Mouse (Mus musculus) right cerebral cortex, adult 18-20 months (tissue): ENCODE data around the gene Psmc5.
A peak's percentile ranks its signal among the peaks of the same experiment; 100 is the strongest.

Experiments
- DNase-seq: peaks from one replicate; pipeline ENCODE4 v3.0.0; 2022; ENCODE audit warnings: mixed read lengths

The Psmc5 gene

DNA sequence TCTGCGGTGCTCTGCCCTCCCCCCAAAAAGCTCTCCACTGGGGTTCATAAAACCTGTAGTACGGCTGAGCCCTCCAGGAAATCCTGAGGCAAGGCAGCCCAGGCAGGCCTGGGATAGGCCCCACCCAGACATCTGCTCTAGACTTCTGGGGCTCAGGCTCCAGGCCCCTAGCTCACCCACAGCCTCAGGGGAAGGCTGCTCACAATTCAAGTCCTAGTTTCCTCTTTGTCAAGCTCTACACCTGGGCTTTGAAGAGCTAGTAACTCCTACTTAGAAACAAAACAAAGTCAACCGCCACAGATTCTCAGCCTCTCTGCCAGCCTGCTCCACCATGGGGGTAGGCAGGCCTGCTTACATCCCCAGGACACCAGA lies 13.1 kb downstream of the Psmc5 start:
- DNase-seq = no peak

DNA sequence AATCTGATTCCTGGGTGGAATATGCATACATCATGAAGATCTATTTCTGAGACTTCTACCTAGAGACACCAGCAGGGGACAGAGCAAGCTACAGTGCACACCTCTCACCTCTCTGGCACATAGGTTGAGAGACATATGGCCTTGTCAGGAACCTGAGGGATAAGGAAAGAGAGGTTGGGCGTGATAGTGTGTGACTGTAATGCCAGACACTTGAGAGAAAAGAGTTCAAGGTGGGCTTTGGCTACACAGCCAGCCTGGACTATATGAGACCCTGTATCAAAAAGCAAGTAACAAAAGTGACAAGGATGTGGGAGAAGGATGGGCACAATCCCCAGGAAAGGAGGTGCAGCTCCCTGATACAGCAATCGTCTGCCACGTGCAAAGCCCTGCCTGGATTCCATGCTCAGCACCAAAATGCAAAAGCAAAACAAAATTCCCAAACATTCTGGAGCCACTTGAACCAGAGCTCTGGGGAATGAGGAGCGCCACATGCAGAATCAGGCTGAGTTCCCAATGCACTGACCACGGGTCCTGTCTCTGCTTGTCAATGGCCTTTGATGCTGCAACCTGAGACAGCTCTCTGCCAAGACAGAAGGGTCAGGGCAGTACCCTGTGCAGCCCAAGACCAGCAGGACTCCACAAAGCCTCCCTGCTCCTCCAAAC lies 15.3 kb downstream of the Psmc5 start:
- no peak for DNase-seq

- no peak for DNase-seq
Observed at GRCm38 (mm10) chr11:106271794-106272643, 16.1 kb downstream of the Psmc5 start.

GRCm38 (mm10) chr11:106272644-106273310 lies 16.8 kb downstream of the Psmc5 start, which contains the start of gene Smarcd2:
Gene Smarcd2 (minus strand): TSS chr11:106272972.
- peak; percentile 100 for DNase-seq

DNA sequence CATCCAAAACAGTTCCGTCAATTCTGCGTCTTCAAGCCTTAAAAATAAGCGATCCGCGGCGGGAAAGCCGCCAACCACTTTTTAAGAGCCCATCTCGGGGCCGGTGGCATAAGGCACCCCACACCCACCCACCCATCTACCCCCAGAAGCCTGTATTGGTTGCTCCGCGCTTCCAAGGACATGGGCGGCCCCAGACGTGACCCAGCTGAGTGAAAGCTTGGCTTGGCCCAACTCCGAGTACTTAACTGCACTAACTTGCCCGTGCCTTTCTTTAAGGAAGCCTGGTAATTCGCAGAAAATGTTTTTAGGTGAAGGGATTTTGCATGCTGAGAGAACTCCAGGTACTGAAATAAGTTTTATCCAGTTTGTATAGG lies 17.3 kb downstream of the Psmc5 start:
- no peak for DNase-seq

DNA sequence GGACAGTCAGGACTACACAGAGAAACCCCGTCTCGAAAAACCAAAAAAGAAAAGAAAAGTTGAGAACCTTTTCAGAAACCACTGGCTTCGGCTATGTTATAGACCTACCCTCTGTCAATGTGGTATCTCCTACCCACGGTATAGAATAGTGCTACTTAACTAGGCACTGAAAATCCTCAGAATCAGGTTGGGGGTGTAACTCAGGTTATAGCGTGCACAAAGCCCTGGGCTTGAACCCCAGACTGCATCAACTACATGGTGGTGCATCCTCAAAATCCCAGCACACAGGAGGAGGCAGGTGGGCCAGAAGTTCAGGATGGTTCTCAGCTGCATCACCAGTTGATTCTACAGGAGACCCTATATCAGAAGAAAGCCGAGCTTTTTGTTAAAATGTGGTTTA lies 17.9 kb downstream of the Psmc5 start:
- no peak for DNase-seq

- DNase-seq = no peak
Observed at GRCm38 (mm10) chr11:106274374-106274773, 18.4 kb downstream of the Psmc5 start.

GRCm38 (mm10) chr11:106274971-106275411 lies 19.0 kb downstream of the Psmc5 start:
- no peak for DNase-seq

DNA sequence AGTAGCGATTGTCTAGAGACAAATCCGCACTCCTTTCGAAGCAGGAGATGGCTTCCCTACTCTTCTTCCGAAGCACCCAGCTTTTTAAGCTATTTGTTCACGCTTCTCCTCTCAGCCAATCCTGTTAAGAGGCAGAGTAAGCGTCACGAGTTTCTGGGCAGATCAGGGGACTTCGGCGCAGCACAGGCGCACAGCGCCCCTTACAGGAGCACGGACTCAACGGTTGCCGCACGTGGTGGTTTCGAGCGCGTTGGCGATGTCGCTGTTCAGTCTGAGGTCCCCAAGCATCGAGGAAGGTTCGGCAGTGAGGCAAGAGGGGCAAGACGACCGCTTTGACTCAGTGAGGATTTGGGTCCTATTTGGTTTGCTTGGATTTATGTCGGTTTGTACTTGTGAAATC lies 20.5 kb downstream of the Psmc5 start, which contains the start of gene Tcam1:
TSS of gene Tcam1 (plus strand) at position 219 of the 400 bp plus-strand sequence.
- peak; percentile 92 for DNase-seq

DNA sequence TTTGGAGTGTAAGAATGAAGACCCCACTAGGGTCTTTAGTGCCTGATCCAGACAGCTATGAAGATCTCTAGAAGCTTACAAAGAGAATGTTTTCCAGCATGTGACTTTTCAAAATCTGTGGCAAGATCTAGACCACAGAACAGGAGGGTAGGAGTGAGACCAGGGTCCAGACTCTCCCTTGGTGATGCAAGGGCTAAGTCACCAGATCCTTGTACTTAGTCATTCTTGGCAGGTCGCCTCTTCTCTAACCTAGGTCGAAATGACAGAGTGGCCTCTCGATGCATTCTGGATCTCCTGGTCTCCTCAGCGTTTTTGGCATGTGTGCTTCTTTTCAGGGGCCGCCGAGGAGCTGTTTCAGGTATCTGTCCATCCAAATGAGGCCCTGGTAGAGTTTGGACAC lies 26.5 kb downstream of the Psmc5 start:
- DNase-seq = no peak

GRCm38 (mm10) chr11:106283371-106283770 lies 27.4 kb downstream of the Psmc5 start:
- DNase-seq = no peak

DNA sequence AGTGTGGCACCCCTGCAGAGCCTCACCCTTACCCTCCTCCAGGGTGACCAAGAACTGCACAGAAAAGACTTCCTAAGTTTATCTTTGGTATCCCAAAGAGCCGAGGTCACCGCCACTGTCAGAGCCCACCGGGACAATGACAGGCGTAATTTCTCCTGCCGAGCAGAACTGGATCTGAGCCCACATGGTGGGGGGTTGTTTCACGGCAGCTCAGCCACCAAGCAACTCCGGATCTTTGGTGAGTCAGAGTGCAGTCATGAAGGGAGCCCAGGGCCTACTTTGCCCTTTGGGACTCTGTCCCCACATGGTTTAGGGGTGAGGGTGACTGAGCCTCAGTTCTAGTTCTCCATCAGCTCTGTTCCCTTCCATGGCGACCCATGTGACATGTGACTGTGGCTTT lies 28.2 kb downstream of the Psmc5 start:
- DNase-seq = no peak

GRCm38 (mm10) chr11:106286206-106286605 lies 30.3 kb downstream of the Psmc5 start:
- DNase-seq = no peak

- no peak for DNase-seq
Observed at GRCm38 (mm10) chr11:106286987-106287386, 31.0 kb downstream of the Psmc5 start.

- DNase-seq = no peak
Observed at GRCm38 (mm10) chr11:106289369-106289768, 33.4 kb downstream of the Psmc5 start.

GRCm38 (mm10) chr11:106290376-106290775 lies 34.4 kb downstream of the Psmc5 start:
- no peak for DNase-seq

GRCm38 (mm10) chr11:106291861-106292260 lies 35.9 kb downstream of the Psmc5 start:
- no peak for DNase-seq

DNA sequence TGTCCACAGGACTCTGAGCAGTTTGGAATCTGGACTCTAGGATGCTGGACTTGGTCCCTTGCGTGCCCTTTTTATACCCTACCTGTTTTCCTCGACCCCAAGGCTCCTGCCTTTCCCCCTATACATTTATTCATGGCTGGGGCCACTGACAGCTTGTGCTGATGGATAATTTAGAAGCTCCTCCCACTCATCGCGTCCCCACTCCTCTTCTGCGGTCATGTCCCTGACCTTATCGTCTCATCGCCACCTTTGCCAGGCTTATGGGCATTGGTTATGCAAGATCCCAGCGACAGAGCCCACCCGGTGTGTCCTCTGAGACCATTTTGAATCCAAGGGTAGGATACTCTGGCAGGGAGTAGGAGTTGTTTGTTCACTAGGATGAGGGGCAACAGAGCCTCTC lies 45.8 kb downstream of the Psmc5 start, which contains the start of gene Gh:
TSS of gene Gh (minus strand) at position 101 of the 400 bp plus-strand sequence.
- no peak for DNase-seq

GRCm38 (mm10) chr11:106302634-106303033 lies 46.7 kb downstream of the Psmc5 start:
- peak; percentile 12 for DNase-seq

DNA sequence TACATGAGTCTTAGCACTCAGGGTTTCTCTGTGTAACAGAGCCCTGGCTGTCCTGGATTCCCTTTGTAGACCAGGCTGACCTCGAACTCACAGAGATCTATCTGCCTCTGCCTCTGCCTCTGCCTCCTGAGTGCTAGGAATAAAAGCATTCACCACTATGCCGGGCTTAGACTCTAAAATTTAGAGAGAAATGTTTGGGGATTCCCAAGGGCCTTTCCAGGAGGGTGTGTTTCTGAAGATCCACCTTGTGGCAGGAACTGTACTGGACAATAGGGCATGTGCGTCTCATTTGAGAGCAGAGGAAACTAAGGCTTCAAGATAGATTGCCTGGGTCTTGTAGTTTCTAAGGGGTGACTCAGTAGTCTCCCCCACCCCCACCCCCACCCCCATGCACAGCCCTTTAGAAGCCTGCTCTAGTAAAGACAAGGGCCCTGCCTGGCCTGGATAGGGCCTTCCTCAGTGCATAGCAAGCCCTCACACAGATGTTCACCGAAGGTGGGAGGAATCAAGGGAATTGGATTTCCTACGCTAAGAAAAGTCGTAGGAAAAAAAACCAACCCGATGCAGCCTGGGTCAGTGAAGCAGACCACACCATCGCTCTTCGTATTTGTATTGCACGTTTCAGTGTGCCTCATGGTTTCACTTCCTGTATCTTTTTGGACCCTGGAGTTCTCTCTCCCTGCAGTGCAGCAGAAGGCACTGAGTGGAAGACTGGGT lies 49.6 kb downstream of the Psmc5 start:
- no peak for DNase-seq

GRCm38 (mm10) chr11:106306065-106306385 lies 50.1 kb downstream of the Psmc5 start:
- DNase-seq = no peak

DNA sequence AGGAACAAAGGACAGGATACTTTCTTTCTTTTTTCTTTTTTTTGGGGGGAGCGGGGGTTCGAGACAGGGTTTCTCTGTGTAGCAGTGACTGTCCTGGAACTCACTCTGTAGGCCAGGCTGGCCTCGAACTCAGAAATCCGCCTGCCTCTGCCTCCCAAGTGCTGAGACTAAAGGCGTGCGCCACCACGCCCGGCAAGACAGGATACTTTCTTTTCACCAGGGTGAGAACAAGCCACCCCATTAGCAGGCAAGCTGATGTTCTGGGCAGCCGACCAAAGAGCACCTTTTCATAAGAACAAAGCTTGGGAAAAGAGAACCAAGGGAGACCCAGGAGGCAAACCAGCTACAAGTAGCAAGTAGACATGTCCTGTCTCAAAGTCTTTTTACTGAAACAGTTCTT lies 50.8 kb downstream of the Psmc5 start:
- DNase-seq = no peak

DNA sequence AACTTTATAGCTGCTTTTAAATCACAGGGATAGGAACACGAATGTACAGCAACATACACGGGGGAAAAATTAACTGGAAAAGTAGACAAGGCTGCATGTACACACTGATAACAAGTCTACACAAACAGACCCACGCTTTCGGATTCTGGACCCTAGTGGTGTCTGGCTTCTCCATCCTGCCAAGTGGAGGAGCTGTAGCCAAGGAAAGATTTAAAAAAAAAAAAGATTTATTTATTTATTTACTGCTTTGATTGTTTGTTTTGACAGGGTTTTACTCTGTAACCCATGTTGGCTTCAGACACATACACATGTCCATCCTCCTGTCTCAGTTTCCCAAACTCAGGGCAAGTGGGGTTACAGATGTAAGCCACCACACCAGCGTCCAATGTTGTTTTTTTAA lies 51.5 kb downstream of the Psmc5 start:
- no peak for DNase-seq
